Mouse (Mus musculus): ENCODE measurements at regions not wholly inside any gene's neighbourhood (a gene's known extent, or its start where the extent isn't known, plus 50 kb on each side); places are given as distances from the start of the nearest gene placed in this dataset.

DNA sequence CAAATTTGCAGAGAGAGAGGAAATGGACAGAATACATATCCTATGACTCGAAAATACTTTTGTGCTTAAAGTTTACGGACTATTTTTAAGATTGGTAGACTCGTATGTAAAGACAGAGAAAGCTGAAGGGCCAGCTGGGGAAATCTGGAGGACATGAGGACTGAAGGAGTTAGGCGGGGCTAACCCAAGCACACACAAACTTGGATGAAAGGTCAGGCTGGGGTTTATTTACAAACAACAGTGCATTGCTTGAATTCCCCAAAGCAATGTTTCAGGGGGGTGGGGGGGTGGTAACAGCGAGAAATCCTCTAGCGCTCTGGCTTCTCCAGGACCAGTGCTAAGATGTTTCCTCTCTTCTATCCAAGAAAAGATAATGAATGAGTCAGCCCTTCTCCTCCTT is 68.3 kb downstream of the Ptger2 start:
- no peak for DNase-seq (ENCODE audit: low spot score)

DNA sequence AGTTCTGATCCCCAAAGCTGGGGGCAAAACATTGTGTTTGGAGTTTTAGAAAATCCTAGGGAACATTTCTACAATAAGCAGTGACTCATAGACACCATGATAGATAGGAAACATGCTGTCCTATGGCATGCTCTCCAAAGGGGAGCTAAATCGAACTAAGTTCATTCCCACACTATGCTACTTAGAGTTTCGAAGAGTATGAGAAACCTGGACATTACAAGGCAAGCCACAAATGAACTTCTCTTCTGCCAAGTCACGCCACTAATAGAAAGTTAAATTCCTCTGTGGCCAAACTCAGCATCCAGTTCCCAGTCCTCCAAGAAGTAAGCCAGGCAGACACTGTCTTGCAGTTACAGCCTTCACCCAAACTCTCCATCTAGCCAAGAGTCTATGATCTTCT is 73.7 kb downstream of the Ptger2 start:
- no peak for DNase-seq (ENCODE audit: low spot score)

DNA sequence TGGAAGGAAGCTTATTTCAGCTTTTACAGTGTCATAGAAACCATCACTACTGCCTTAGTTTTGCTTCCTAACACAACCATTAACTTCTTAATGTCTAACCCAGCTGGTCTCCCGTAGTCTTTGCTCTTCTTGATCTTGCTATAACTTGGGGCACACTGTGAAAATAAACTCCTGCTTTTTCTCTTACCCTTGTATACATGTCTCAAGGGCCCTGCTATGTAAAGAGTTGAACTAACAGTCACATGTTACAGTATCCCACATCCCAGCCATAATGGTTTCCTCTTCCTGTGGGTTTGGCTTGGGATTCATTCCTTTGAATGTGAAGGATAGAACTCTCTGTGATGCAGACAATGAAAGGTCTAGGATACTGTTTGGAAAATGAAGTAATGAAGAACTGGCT is 76.5 kb downstream of the Ptger2 start:
- no peak for DNase-seq (ENCODE audit: low spot score)

DNA sequence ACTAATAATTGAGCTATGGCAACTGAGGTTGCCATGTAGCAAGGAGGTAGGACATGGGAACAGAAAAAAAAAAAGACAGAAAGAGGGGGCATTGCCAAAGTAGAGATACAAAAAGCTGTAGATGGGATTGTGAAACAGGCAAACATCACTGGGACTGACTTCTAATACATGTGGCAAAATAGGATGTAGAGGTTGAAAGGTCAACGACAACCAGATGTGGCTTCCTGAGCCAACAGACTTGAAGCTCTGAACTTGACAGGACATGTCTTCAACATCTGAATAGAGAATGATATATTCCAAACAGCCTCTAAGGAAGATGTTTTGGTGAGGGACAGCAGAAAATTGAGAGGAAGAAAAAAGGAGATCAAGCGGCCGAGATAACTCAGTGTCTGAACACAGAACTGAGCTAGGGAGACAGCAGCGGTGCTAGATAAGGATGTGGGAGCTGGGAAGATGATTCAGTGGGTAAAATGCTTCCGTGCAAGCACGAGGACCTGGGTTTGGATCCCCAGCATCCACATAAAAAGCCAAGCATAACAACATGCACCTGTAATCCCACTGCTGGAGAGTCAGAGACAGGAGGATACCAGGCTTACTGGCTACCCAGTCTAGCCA is 81.7 kb downstream of the Ptger2 start:
- peak; percentile 88 for DNase-seq (ENCODE audit: low spot score)

DNA sequence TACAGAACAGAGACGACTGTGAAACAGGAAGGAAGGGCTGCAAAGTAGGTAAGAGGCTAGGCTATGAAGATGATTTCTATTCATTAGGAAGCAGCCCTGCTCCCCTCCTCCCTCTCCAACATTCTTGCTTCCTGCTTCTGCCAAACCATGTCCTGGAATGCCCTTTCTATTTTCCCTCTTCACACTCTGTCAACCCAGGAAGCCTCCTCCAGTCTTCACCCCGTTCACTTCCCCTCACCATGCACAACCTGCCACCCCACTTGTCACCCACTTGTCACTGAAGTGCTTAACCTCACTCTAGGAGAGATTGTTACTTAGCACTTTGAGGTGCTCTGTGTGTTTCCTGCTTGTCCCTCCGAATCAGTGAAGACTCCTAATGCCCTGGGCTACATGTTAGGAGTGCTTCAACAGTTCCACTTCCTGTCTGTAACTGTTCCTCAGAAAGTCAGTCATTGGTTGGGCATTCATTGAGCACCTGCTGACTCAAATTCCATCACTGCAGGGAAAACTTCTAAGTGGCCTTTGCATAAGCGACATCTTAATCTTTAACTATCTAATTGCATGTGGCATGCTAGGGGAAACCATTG is 87.0 kb downstream of the Ptger2 start:
- DNase-seq (ENCODE audit: low spot score) = no peak

DNA sequence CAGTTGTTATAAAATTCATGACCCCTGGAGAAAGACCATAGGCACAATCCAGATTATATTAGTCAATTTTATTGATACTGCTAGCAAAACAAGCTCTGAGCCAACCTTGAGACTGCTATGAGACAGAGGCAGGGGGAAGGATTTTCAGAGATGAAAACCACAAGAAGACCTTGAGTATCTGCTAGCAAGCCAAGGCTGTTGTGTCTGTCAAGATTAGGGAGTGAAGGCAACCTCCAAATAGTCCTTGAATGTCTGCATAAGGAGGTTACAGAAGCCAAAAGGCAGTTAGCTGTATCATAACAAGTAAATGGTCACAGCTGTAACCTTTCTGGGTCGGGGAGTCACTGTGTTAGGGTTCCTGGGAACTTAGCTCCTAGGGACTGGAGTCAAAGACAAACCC is 89.2 kb downstream of the Ptger2 start:
- no peak for DNase-seq (ENCODE audit: low spot score)

DNA sequence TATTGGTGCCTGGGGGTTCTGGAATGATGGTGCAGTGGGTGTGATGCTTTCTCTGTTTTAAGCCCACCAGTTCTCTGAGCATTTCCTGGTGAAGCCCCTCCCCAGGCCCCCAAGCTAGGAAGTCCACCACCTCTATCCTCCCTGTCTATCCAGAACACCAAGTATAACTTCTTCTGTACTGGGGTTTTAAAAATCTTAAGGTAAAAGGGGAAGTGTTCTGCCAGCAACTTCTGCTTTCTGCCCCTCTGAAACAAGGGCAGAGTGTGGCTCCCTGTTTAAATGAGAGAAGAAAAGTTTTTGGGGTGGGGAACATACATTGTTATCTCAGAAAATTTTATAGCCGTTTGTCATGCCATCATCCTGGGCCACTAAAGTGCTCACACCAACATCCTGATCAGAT is 91.8 kb downstream of the Ptger2 start:
- DNase-seq (ENCODE audit: low spot score) = no peak

DNA sequence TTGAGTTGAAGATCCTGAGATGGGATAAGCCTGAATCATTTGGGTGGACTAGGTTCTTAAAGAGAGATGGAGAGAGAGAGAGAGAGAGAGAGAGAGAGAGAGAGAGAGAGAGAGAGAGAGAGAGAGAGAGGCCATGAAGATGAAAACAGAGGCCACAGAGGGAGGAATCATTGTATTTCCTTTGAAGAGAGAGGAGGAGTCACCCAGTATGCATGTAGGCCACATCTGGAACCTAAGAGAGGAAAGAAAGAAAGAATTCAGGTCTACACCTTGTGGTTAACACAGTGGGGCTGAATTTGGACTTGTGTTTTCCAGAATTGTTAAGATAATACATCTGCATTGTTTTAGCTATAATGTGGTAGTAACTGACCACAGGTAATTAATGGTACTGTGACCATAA is 92.2 kb downstream of the Ptger2 start:
- no peak for DNase-seq (ENCODE audit: low spot score)

DNA sequence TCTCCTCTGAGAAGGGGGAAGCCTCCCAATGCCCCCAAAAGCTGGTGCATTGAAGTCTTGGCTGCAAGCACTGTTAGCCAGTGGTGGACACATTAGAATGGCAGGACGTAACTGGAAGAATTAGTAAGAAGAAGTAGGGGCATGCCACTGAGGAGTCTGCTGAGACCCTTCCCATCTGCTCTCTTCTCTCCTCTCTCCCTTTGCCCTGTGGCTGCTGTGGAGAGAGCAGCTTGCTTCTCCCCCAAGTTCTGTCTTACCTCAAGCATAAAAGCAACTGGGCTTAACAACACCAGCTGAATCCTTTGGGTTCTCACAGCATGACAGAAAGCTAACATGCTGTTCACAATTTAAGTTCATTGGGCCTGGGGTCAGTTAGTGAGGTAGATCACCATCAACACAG is 95.1 kb downstream of the Ptger2 start:
- DNase-seq (ENCODE audit: low spot score) = no peak

Data from embryo, embryonic 10 days (tissue).